Mouse (Mus musculus) midbrain, embryonic 10.5 days (tissue): ENCODE measurements around the gene Gm14496. TPM values are rescaled to one million over a fixed set of nuclear protein-coding genes. Genes with fewer than 3 reads are reported as not detected.
A peak's percentile ranks its signal among the peaks of the same experiment; 100 is the strongest.
"Not testable (repeated sequence)": the region's sequence is repeated elsewhere in the genome, so short reads cannot be mapped to it uniquely, and the experiment has no call there.

Source experiments
- DNase-seq: peaks from one replicate; pipeline ENCODE4 v3.0.0-alpha.2; 2017; ENCODE audit warnings: low spot score
- H3K27ac ChIP-seq: fragments of 300-500 bp; sonication (generic); replicated peaks from 2 replicates; pipeline ENCODE4 v1.5.1; 2016; ENCODE audit warnings: mild to moderate bottlenecking
- H3K27me3 ChIP-seq: fragments of 300-500 bp; sonication (generic); 2 replicates; pipeline ENCODE4 v1.6.1; 2016; ENCODE audit warnings: low read depth, mild to moderate bottlenecking; ENCODE audit not compliant: poor library complexity, severe bottlenecking
- H3K36me3 ChIP-seq: fragments of 300-500 bp; sonication (generic); 2 replicates; pipeline ENCODE4 v1.6.1; 2016; ENCODE audit warnings: mild to moderate bottlenecking, moderate library complexity
- H3K4me1 ChIP-seq: fragments of 300-500 bp; sonication (generic); 2 replicates; pipeline ENCODE4 v1.6.1; 2016
- H3K4me3 ChIP-seq: fragments of 300-500 bp; sonication (generic); 2 replicates; pipeline ENCODE4 v1.5.1; 2016; ENCODE audit warnings: mild to moderate bottlenecking, moderate library complexity
- H3K9me3 ChIP-seq: fragments of 300-500 bp; sonication (generic); replicated peaks from 2 replicates; pipeline ENCODE4 v1.6.1; 2016; ENCODE audit warnings: mild to moderate bottlenecking
- WGBS: fragments of 180-500 bp; shearing (Covaris S2); methylation state at CpG from one replicate; pipeline ENCODE4 v1.1.7; 2016; 5-methylcytosine and 5-hydroxymethylcytosine counted together
- polyA plus RNA-seq: library from polyadenylated mRNA; unstranded; fragments of >200 nt; fragmentation: Nextera tagmentation; extraction: Ambion mirVana; gene quantifications from 2 replicates; pipeline ENCODE4 v1.2.1, GENCODE M21; 2016

The Gm14496 gene
- not detected in 2 replicates for polyA plus RNA-seq

DNA sequence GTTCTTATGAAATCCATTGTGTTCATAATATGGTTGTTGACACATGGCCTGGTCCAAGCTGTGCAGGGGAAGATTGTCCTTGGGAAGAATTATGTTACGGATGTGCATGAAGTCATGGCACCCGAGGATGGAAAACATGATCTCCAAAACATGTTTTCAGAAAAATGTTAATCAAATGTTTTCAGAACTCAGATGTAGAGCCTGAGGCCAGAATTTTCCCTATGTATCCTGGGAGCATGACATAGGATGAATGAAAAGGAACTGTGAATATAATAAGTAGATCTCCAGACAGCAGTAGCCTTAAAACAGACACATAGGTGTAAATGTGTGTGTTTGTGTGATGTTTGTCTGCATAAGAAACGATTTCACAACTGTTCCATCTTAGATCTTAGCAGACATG, at the start of gene Gm14496:
Gene Gm14496, plus strand, starts transcription at position 301 of the 400 bp plus-strand sequence.
- Histone ChIP-seq H3K9me3 (no peaks in the 10 kb centered on the region), H3K4me1 (no peaks in the 10 kb centered on the region), H3K36me3 (no peaks in the 10 kb centered on the region), H3K27ac (no peak within 1 kb of the TSS), H3K4me3 (no peak within 1 kb of the TSS), H3K27me3 (no peaks in the 10 kb centered on the region)
- 70% methylated on average over 3 of the region's 3 CpGs for WGBS
- no peak for DNase-seq

DNA sequence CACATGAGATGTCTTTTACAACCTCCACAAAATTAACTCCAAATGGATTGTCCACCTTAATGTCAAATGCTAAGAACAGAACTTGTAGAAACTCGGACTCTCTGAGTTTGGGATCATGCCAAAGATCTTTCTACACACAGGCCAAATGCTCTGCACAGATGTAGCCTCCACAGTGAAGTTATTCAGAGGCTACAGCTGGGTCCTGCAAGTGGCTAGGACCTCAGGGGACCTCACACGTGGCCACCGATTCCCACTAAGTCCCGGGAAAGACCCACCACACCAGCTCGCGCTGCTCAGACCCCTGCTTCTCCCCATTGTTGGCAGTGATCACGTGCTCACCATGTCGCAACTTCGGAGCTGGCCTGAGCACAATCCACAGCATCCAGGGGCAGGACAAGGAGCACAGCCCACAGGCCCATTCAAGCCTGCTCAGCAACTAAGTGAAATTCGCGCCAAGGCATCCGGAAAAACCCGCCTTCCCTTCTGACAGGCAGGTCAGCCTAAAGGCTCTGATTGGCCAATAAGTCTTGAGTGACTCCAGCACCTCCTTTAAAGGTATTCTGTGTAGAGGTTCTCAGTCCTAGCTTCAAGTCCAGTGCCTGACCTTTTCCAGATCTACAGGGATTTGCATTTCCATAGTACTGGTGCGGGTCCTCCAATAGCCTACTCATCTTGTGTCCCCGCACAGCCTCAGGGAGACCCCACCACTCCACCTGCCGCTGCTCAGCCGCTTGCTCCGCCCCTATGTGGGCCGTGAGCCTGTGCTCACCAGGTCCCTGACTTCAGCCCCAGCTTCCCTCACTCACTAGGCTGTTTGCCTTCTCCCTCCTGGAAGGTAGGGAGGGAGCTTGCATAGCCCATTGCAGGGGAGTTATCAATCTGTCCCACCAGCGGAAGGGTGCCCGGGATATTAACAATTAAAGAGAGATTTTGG, 37.9 kb upstream of the Gm14496 start:
- H3K36me3 ChIP-seq, H3K9me3 ChIP-seq, H3K27me3 ChIP-seq: not testable (repeated sequence)
- Histone ChIP-seq H3K27ac (peak overlapping the region; percentile 38; the same call in 1 of the 2 replicates), H3K4me3 (peak overlapping the region; percentile 42), H3K4me1 (peaks cover 11% of the 10 kb centered on the region)
- 20% methylated on average over 21 of the region's 21 CpGs for WGBS
- peak; percentile 49 for DNase-seq

DNA sequence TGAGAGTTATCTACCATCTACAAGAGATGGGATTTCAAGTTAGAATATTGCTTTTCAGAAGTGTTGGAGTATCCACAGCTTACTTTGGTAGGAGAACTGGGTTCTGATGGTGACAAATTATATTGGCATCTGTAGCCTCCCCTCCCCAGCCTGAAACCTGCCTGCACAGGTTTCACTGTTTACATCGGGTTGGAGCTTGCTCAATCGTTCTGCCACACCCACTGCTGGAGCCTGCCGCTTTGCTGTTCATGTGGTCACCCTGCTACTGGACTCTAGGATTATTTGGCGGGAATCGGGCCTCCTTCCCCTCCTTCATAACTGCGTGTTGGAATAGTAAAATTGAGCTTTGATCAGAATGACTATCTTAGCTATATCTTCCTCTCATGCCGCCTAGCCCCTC, 22.5 kb upstream of the Gm14496 start:
- DNase-seq: no peak
- Histone ChIP-seq H3K27ac (no peak overlapping the region), H3K4me3 (no peak overlapping the region), H3K9me3 (no peaks in the 10 kb centered on the region), H3K27me3 (no peaks in the 10 kb centered on the region), H3K4me1 (no peaks in the 10 kb centered on the region), H3K36me3 (no peaks in the 10 kb centered on the region)
- WGBS: 74% methylated on average over 7 of the region's 7 CpGs

DNA sequence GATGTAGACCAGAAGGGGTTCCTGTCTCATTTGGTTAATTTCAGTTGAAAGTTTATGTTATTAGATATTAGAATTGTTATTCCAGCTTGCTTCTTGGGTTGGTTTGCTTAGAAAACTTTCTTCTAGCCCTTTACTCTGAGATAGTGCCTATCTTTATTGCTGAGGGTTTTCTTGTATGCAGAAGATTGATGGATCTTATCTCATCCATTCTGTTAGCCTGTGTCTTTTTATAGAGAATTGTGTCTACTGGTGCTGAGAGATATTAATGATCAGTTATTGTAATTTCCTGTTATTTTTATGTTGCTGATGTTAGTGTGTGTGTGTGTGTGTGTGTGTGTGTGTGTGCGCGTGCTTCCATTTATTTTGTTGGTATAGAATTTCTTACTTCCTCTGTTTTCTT, 21.7 kb upstream of the Gm14496 start:
- DNase-seq: no peak
- Histone ChIP-seq H3K4me3 (no peak overlapping the region), H3K9me3 (no peaks in the 10 kb centered on the region), H3K27ac (no peak overlapping the region), H3K4me1 (no peaks in the 10 kb centered on the region), H3K27me3 (no peaks in the 10 kb centered on the region), H3K36me3 (no peaks in the 10 kb centered on the region)
- 92% methylated on average over 2 of the region's 2 CpGs for WGBS

DNA sequence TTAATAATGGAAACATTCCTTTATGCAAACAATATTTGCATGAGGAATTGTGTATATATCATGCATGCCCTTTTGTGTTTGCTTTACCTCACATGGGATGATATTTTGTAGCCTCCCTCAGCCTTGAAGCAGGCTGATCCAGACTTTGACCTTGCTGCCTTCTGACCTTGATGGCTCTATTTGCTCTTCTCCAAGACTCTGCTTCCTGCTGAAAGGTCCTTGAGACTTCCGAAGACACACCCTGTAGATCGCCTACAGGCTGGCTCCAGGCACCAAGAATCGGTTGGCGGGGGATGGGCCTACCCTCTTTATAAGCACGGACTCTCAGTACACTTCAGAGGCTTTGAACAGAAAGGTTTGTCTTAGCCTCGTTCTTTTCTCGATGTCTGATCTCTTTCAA, 9.0 kb upstream of the Gm14496 start:
- not testable (repeated sequence) for H3K9me3 ChIP-seq, H3K27ac ChIP-seq, H3K27me3 ChIP-seq, H3K36me3 ChIP-seq, DNase-seq, H3K4me1 ChIP-seq, H3K4me3 ChIP-seq
- WGBS: 78% methylated on average over 7 of the region's 7 CpGs

Other genes starting within 250 kb of the Gm14496 start
- gene Myt1, start 227.8 kb upstream of the Gm14496 start, polyA plus RNA-seq: 14.3 and 33.2 TPM in 2 replicates
- gene Pcmtd2, start 153.3 kb upstream of the Gm14496 start, polyA plus RNA-seq: 24.8 and 29.7 TPM in 2 replicates
- gene Polr3k, start 126.8 kb upstream of the Gm14496 start, polyA plus RNA-seq: 106 TPM in 2 replicates